Mouse (Mus musculus) lung, postnatal 0 days (tissue): ENCODE results near the gene Ablim1.

Experiments used
- CTCF ChIP-seq: IDR thresholded peaks from 2 replicates; pipeline ENCODE4 v1.5.1; 2016; ENCODE audit warnings: antibody characterized with exemption, mild to moderate bottlenecking
- EP300 ChIP-seq: IDR thresholded peaks from 2 replicates; pipeline ENCODE4 v1.6.1; 2016; ENCODE audit warnings: antibody characterized with exemption, mild to moderate bottlenecking, control low read depth

DNA sequence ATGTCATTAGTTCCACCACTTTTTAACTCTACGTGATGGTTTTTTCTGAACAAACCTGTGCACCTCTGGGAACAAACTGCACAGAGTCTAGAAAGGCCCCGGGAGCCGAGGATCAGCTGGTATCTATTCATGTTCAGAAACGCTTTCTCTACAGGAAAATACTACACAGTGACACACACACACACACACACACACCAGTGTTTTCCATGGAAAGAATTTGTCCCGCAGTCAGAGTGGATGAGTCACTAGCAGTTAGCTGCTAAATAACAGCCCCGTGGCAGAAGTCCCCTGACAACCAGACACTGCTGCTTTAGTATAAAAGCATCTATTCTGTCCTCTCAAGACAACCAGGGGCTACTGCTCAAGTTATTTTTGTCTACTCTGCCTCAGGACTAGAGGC lies 115.4 kb downstream of the Ablim1 start:
- TF ChIP-seq CTCF: no peak
- TF ChIP-seq EP300: peak; percentile 77
